8 mouse cellular contexts compared by ENCODE assay signal in genomic region chr5:21185764-21186685, GRCm38 (mm10). TPM values are rescaled to one million over a fixed set of nuclear protein-coding genes. Genes with fewer than 3 reads are reported as not detected.
A peak's percentile ranks its signal among the peaks of the same experiment; 100 is the strongest.
DNase-seq lines count a peak whose midpoint lies in the region; ATAC-seq and TF ChIP-seq lines count a peak whose summit lies in the region.

Gene Gsap (plus strand): TSS chr5:21186255.

- H3K36me3 ChIP-seq in forebrain, postnatal 0 days (ENCODE audit: insufficient read depth), result no peaks in the 10 kb centered on the region

- H3K4me2 ChIP-seq in forebrain, postnatal 0 days (ENCODE audit: low read depth), result peak within 1 kb of the TSS; percentile 74

- H3K9me3 ChIP-seq in forebrain, postnatal 0 days (ENCODE audit: low read length), result no peaks in the 10 kb centered on the region

- ATAC-seq in forebrain, postnatal 0 days, result peak; percentile 89
- peak; percentile 95 to 97 for ATAC-seq in hematopoietic stem cell, adult 5-6 weeks (replicated peaks in 1 of 2; ENCODE audit: insufficient read depth in 1 of 2, low FRiP score in 2 of 2, low TSS enrichment in 1 of 2, low read depth in 1 of 2, poor library complexity in 2 of 2, severe bottlenecking in 2 of 2)

- peak; percentile 53 for DNase-seq in MEL-GATA-1-ER (ENCODE audit: extremely low read depth, low read depth)
- peak; percentile 61 to 72 for DNase-seq in cerebellum, adult 18-20 months
- DNase-seq in forebrain, postnatal 0 days, result peak; percentile 57
- peak; percentile 67 to 73 for DNase-seq in layer of hippocampus, postnatal 10 days (ENCODE audit: low spot score in 2 of 2)
- peak; percentile 93 for DNase-seq in lung, postnatal 25 days (ENCODE audit: low spot score)
- peak; percentile 81 for DNase-seq in ovary, postnatal 36 days (ENCODE audit: low spot score)
- DNase-seq in thymus, postnatal 14 days, result peak; percentile 62

- H3K27ac ChIP-seq in forebrain, postnatal 0 days (ENCODE audit: low read depth, low read length), result peak within 1 kb of the TSS; percentile 45; the same call in 1 of the 2 replicates

- H3K4me3 ChIP-seq in forebrain, postnatal 0 days (ENCODE audit: low read depth, low read length), result peak within 1 kb of the TSS; percentile 56

- no peaks in the 10 kb centered on the region for H3K27me3 ChIP-seq in forebrain, postnatal 0 days (ENCODE audit: insufficient read depth, low read length)

- 0 out of 2 replicates have a peak, but pooled peaks cover 5% of the 10 kb centered on the region for H3K4me1 ChIP-seq in forebrain, postnatal 0 days (ENCODE audit: insufficient read depth)

- TF ChIP-seq CTCF in forebrain, postnatal 0 days (IDR thresholded peaks at IDR 0.05; ENCODE audit: low read depth), result no peak

- 4% methylated on average over 43 of the region's 43 CpGs for WGBS in forebrain, postnatal 0 days

- peak within 1 kb of the TSS; percentile 73 for H3K9ac ChIP-seq in forebrain, postnatal 0 days

RNA-seq across cellular contexts. Expression of gene Gsap, which starts in this region (rescaled TPM):
- total RNA-seq in forebrain, postnatal 0 days (2014; rRNA removed), result 9.4 TPM in 2 replicates
- 4.9 and 7.7 TPM in 2 replicates for polyA plus RNA-seq in forebrain, postnatal 0 days (2015; fragmentation: Nextera tagmentation; extraction: Ambion mirVana)
- 11.6 and 24.8 TPM in 2 replicates for total RNA-seq in hematopoietic stem cell, adult 5-6 weeks (2017)
- total RNA-seq in layer of hippocampus, postnatal 10 days (2021), result 10 to 100 TPM; 11.6 to 13.0 TPM

Comparison
In these comparisons a context has a peak if more than half of its experiments do, and no peak if none do; other contexts are left out.
1. Peak in every context shown above with its lines: DNase-seq, ATAC-seq, H3K4me3 ChIP-seq and H3K27ac ChIP-seq.